Mouse (Mus musculus): ENCODE data around the gene Cd200r4.

The Cd200r4 gene

DNA sequence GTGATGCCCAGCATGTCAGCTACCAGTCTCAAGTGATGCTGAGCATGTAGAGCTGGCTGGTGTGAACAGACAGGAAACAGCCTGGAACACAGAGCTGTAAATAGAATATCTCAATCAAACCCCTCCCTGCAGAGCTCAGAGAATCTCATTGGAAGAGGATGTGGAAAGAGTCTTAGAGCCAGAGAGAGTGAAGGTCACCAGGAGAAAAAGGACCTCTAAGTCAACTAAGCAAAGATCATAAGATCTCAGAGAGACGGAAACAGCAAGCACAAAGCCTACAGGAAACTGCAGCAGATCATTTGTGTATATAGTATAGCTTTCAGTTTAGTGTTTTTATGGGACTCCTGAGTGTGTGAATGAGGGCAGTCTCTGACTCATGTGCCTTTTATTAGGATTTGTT, 63.6 kb downstream of the Cd200r4 start:
- in situ Hi-C loops (cut with MboI, MseI) = no loop called here

- in situ Hi-C loops (cut with MboI, MseI) = no loop called here
These were observed 65.1 kb downstream of the Cd200r4 start for GRCm38 (mm10) chr16:44876625-44877024.

- in situ Hi-C loops (cut with MboI, MseI) = no loop called here
These were observed 66.1 kb downstream of the Cd200r4 start for GRCm38 (mm10) chr16:44877595-44877994.
